Mouse (Mus musculus): ENCODE results near the gene Fignl1. TPM values are rescaled to one million over a fixed set of nuclear protein-coding genes. Genes with fewer than 3 reads are reported as not detected.

The Fignl1 gene
- polyA plus RNA-seq, 1 experiment from 2014 or later: 54.4 TPM

DNA sequence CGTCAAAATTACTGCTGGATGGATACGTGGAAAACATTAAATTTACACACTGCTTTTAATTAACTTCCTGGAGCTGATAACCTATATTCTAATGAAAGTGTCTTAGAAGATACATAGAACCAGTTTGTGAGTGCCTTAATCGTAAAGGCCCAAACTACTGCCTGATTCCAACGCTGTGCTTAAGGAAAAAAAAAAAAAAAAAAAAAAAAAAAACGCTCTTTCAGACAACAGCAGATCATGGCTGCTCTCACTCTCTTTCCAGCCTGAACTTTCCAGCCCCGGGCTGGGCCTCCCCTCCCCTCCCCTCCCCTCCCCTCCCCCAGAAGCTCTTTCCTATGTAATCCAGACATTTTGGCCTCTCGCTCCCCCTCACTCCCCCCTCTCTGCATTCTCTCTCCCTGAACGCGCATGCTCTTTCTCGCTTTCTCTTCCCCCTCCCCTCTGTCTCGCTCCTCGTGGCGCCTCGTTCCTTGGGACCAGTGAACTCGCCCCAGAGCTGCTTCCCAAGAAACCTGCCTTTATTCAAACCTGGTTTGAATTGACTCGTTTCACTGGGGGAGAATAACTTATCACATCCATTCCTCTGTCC is 12.7 kb upstream of the Fignl1 start:
- peak; percentile 63; the same call in 1 of the 2 replicates for ATAC-seq (ENCODE audit: insufficient read depth, low FRiP score, low read depth)
- H3K36me3 ChIP-seq: no peaks in the 10 kb centered on the region
- H3K27ac ChIP-seq: peak overlapping the region; percentile 96
- H3K9ac ChIP-seq: no peak overlapping the region
- 0 out of 2 replicates have a peak overlapping the region, but pooled peaks have one; percentile 24 for H3K4me2 ChIP-seq
- no peaks in the 10 kb centered on the region for H3K9me3 ChIP-seq
- 14% methylated on average over 13 of the region's 16 CpGs for WGBS
- H3K4me3 ChIP-seq (replicated peaks): no peak overlapping the region
- H3K4me1 ChIP-seq: peaks cover 42% of the 10 kb centered on the region
- H3K27me3 ChIP-seq (replicated peaks): no peaks in the 10 kb centered on the region

- no peaks in the 10 kb centered on the region for H3K36me3 ChIP-seq
- no peaks in the 10 kb centered on the region for H3K9me3 ChIP-seq
- H3K27me3 ChIP-seq (replicated peaks): no peaks in the 10 kb centered on the region
- peaks cover 42% of the 10 kb centered on the region for H3K4me1 ChIP-seq
- peak overlapping the region; percentile 75 for H3K27ac ChIP-seq
- 49% methylated on average over 3 of the region's 3 CpGs for WGBS
- no peak overlapping the region for H3K9ac ChIP-seq
- H3K4me3 ChIP-seq (replicated peaks): no peak overlapping the region
- ATAC-seq (ENCODE audit: insufficient read depth, low FRiP score, low read depth): no peak
- H3K4me2 ChIP-seq: no peak overlapping the region
Observed at GRCm38 (mm10) chr11:11820737-11821136, 12.0 kb upstream of the Fignl1 start.

GRCm38 (mm10) chr11:11820251-11820650 is 11.5 kb upstream of the Fignl1 start:
- Histone ChIP-seq H3K4me1 (peaks cover 38% of the 10 kb centered on the region), H3K9me3 (no peaks in the 10 kb centered on the region), H3K27ac (peak overlapping the region; percentile 75), H3K4me3 (replicated peaks) (no peak overlapping the region), H3K27me3 (replicated peaks) (no peaks in the 10 kb centered on the region), H3K36me3 (no peaks in the 10 kb centered on the region), H3K4me2 (no peak overlapping the region), H3K9ac (no peak overlapping the region)
- 4% methylated on average over 2 of the region's 2 CpGs for WGBS
- ATAC-seq (ENCODE audit: insufficient read depth, low FRiP score, low read depth): peak; percentile 27; the same call in 1 of the 2 replicates

GRCm38 (mm10) chr11:11819206-11819605 is 10.4 kb upstream of the Fignl1 start:
- 86% methylated on average over 5 of the region's 5 CpGs for WGBS
- no peaks in the 10 kb centered on the region for H3K36me3 ChIP-seq
- peaks cover 29% of the 10 kb centered on the region for H3K4me1 ChIP-seq
- H3K4me2 ChIP-seq: no peak overlapping the region
- no peaks in the 10 kb centered on the region for H3K27me3 ChIP-seq (replicated peaks)
- no peak overlapping the region for H3K9ac ChIP-seq
- H3K4me3 ChIP-seq (replicated peaks): no peak overlapping the region
- no peak overlapping the region for H3K27ac ChIP-seq
- ATAC-seq (ENCODE audit: insufficient read depth, low FRiP score, low read depth): no peak
- H3K9me3 ChIP-seq: no peaks in the 10 kb centered on the region

GRCm38 (mm10) chr11:11818797-11819196 is 10.0 kb upstream of the Fignl1 start:
- H3K36me3 ChIP-seq: no peaks in the 10 kb centered on the region
- no peaks in the 10 kb centered on the region for H3K27me3 ChIP-seq (replicated peaks)
- H3K27ac ChIP-seq: no peak overlapping the region
- ATAC-seq (ENCODE audit: insufficient read depth, low FRiP score, low read depth): no peak
- H3K4me1 ChIP-seq: peaks cover 25% of the 10 kb centered on the region
- no peak overlapping the region for H3K9ac ChIP-seq
- H3K9me3 ChIP-seq: no peaks in the 10 kb centered on the region
- no peak overlapping the region for H3K4me2 ChIP-seq
- H3K4me3 ChIP-seq (replicated peaks): no peak overlapping the region
- 88% methylated on average over 6 of the region's 6 CpGs for WGBS

DNA sequence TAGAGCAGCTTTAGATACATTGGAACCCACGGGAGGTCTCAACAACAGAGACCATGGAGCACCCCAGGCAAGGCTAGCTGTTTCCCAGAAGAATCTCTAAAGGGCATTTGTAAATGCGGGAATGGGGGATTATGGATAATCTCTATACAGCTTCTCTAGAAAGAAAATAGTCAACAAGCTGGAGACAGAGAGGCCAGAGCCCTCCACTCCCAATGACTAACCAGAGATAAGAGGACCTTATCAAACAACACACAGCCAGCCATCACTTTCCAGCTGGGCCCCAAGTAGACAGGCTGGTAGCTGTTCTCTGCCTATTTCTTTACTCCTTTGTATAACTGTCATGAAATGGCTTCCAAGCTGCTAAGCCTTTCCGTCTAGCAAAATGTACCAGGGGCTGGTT is 7.0 kb upstream of the Fignl1 start:
- peak; percentile 76 for ATAC-seq (ENCODE audit: insufficient read depth, low FRiP score, low read depth)
- 56% methylated on average over 3 of the region's 3 CpGs for WGBS
- no peaks in the 10 kb centered on the region for H3K9me3 ChIP-seq
- no peak overlapping the region for H3K27ac ChIP-seq
- H3K27me3 ChIP-seq (replicated peaks): no peaks in the 10 kb centered on the region
- H3K4me2 ChIP-seq: no peak overlapping the region
- no peak overlapping the region for H3K9ac ChIP-seq
- no peak overlapping the region for H3K4me3 ChIP-seq (replicated peaks)
- no peaks in the 10 kb centered on the region for H3K36me3 ChIP-seq
- H3K4me1 ChIP-seq: 0 out of 2 replicates have a peak, but pooled peaks cover 2% of the 10 kb centered on the region

- WGBS: 18% methylated on average over 9 of the region's 9 CpGs
- H3K4me1 ChIP-seq: peaks cover 7% of the 10 kb centered on the region
- no peak overlapping the region for H3K27ac ChIP-seq
- peak overlapping the region; percentile 35; the same call in 1 of the 2 replicates for H3K4me2 ChIP-seq
- no peak overlapping the region for H3K9ac ChIP-seq
- ATAC-seq (ENCODE audit: insufficient read depth, low FRiP score, low read depth): peak; percentile 32; the same call in 1 of the 2 replicates
- H3K27me3 ChIP-seq (replicated peaks): no peaks in the 10 kb centered on the region
- H3K4me3 ChIP-seq (replicated peaks): no peak overlapping the region
- H3K36me3 ChIP-seq: no peaks in the 10 kb centered on the region
- no peaks in the 10 kb centered on the region for H3K9me3 ChIP-seq
Observed at GRCm38 (mm10) chr11:11811906-11812480, 3.2 kb upstream of the Fignl1 start.

DNA sequence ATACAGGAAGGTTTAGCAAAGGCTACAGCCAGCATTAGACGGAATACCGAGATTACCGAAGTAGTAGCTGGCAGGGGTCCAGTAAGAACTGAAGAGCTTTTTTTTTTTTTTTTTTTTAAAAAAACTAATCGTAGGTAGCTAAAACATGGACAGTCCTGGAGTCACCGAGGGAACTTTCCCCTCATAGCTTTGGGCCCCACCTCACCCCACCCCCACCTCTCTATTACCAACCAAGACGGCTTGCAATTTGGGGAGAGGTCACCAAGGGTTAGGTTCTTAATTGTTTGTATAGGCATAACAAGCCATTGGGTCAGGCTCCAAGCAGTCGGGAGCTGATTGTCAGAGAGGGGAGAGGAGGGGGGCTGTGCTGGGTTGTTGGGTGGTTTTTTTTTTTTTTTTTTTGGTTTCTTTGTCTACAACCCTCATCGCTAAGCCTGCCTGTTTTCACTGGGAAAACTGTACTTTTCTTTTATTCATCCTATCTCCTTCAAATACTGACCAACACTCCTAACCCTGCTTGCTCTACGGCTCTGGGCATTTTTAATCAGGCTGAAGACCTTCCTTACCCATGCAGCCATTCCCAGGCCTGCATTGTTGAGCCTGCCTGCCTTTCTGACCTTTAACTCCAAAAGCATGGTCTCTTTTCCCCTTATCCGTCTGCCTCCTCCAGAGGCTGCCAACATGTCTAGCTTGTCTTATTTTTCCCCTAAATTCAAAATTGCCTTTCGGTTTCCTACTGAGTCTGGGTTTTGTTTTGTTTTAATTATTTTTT is 828 bp upstream of the Fignl1 start:
- H3K9me3 ChIP-seq: no peaks in the 10 kb centered on the region
- H3K36me3 ChIP-seq: peaks cover 6% of the 10 kb centered on the region; the same call in 1 of the 2 replicates
- peak overlapping the region; percentile 75 for H3K4me2 ChIP-seq
- 8% methylated on average over 11 of the region's 11 CpGs for WGBS
- peak overlapping the region; percentile 98 for H3K27ac ChIP-seq
- no peak for ATAC-seq (ENCODE audit: insufficient read depth, low FRiP score, low read depth)
- H3K4me1 ChIP-seq: peaks cover 7% of the 10 kb centered on the region
- H3K4me3 ChIP-seq (replicated peaks): peak overlapping the region; percentile 77
- no peaks in the 10 kb centered on the region for H3K27me3 ChIP-seq (replicated peaks)
- H3K9ac ChIP-seq: peak overlapping the region; percentile 57

DNA sequence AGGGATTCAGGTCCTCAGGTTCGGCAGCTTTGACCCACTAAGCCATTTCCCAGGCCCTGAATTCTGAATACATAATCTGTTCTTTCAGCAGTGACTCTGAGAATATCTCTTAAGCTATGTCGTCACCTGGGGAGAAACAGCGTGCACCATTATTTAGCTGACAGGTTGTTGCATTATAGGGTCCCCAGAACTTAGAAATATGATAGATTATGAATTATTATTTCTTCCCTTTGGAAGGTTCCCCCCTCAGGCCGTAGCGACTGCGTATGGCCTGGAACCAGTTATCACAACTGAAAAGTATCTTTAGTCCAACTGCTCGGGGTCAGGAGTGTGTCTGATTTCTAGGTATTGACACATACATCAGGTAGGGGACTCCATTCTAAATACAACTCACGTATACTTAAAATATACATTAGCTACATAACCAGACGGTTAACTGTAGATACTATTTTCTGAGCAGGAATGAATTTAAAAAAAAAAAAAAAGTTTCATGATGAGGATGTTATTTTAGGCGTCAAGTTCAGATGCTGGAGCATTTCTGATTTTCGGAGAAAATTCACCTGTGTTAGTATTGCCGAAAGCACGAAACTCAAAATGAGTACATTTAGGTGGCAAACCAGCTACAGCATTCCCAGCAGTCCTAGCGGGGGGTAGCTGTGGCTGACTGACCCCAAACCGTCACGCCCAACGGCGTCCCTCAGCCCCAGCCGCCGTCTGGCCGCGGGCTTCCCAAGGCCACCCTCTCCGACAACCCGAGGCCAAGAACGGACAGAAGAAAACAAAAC is 535 bp downstream of the Fignl1 start:
- Histone ChIP-seq H3K27me3 (replicated peaks) (no peaks in the 10 kb centered on the region), H3K27ac (peak overlapping the region; percentile 98), H3K36me3 (peaks cover 6% of the 10 kb centered on the region), H3K9ac (peak overlapping the region; percentile 83), H3K4me3 (replicated peaks) (peak overlapping the region; percentile 77), H3K9me3 (no peaks in the 10 kb centered on the region), H3K4me1 (peaks cover 7% of the 10 kb centered on the region), H3K4me2 (peak overlapping the region; percentile 75)
- 7% methylated on average over 25 of the region's 25 CpGs for WGBS
- peak; percentile 67 for ATAC-seq (ENCODE audit: insufficient read depth, low FRiP score, low read depth)

DNA sequence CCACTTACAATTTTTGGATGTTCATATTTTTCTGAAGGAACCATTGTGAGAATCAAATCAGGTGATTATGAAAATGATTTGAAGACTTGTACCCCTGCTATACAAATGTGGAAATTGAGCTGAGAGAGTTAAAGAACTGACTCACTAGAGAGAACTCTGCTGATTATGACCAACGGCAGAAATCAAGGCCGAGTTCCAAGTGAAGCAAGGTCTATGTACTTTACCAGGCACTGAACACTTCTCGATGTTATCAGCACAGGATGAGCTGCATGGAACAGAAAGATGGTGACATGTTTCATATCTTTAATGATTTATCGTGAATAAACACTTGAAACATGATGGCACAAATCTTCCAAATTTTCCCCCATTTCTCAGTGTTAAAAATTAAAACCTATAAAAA is 2.8 kb downstream of the Fignl1 start:
- Histone ChIP-seq H3K27ac (no peak overlapping the region), H3K4me2 (no peak overlapping the region), H3K4me1 (peaks cover 7% of the 10 kb centered on the region), H3K27me3 (replicated peaks) (no peaks in the 10 kb centered on the region), H3K9ac (no peak overlapping the region), H3K36me3 (peaks cover 25% of the 10 kb centered on the region), H3K9me3 (no peaks in the 10 kb centered on the region), H3K4me3 (replicated peaks) (no peak overlapping the region)
- ATAC-seq (ENCODE audit: insufficient read depth, low FRiP score, low read depth): no peak
- WGBS: 88% methylated on average over 4 of the region's 4 CpGs

DNA sequence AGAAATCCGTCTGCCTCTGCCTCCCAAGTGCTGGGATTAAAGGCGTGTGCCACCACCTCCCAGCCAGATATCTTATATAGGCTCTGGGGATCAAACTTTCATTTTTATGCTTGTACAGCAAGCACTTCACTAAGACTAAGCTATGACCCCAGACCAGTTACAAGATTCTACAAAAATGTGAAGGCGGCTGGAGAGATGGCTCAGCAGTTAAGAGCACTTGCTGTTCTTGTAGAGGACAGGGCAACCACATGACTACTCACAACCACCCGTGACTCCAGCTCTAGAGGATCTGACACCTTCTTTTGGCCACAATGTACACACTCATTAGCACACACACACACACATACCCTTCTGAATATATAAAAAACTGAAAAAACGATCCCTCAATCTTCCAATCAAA is 4.3 kb downstream of the Fignl1 start:
- Histone ChIP-seq H3K4me1 (peaks cover under 1% of the 10 kb centered on the region), H3K9me3 (no peaks in the 10 kb centered on the region), H3K27me3 (replicated peaks) (no peaks in the 10 kb centered on the region), H3K9ac (no peak overlapping the region), H3K36me3 (peaks cover 27% of the 10 kb centered on the region), H3K4me3 (replicated peaks) (no peak overlapping the region), H3K27ac (no peak overlapping the region), H3K4me2 (no peak overlapping the region)
- ATAC-seq (ENCODE audit: insufficient read depth, low FRiP score, low read depth): no peak
- 86% methylated on average over 5 of the region's 5 CpGs for WGBS

Measured in stomach, embryonic 15.5 days (tissue).